Mouse (Mus musculus) limb, embryonic 15.5 days (tissue): ENCODE measurements around the gene Fam19a3. TPM values are rescaled to one million over a fixed set of nuclear protein-coding genes. Genes with fewer than 3 reads are reported as not detected.
"Not testable (repeated sequence)": the region's sequence is repeated elsewhere in the genome, so short reads cannot be mapped to it uniquely, and the experiment has no call there.

Source experiments
- ATAC-seq: fragments of 200-750 bp; cut with Nextera tagmentation; 2 replicates; pipeline ENCODE4 v1.8.0; 2017; ENCODE audit warnings: low read depth, moderate TSS enrichment; ENCODE audit not compliant: insufficient number of reproducible peaks, low FRiP score, low TSS enrichment
- H3K27ac ChIP-seq: fragments of 300-500 bp; sonication (generic); 2 replicates; pipeline ENCODE4 v1.5.1; 2015; ENCODE audit warnings: moderate library complexity, mild to moderate bottlenecking, inconsistent platforms
- H3K27me3 ChIP-seq: fragments of 300-500 bp; sonication (generic); 2 replicates; pipeline ENCODE4 v1.6.1; 2015; ENCODE audit warnings: inconsistent platforms
- H3K36me3 ChIP-seq: fragments of 300-500 bp; sonication (generic); 2 replicates; pipeline ENCODE4 v1.6.1; 2015; ENCODE audit warnings: inconsistent platforms
- H3K4me1 ChIP-seq: fragments of 300-500 bp; sonication (generic); 2 replicates; pipeline ENCODE4 v1.6.1; 2015; ENCODE audit warnings: inconsistent platforms
- H3K4me2 ChIP-seq: fragments of 300-500 bp; sonication (generic); 2 replicates; pipeline ENCODE4 v1.6.1; 2015; ENCODE audit warnings: mild to moderate bottlenecking, inconsistent platforms
- H3K4me3 ChIP-seq: fragments of 300-500 bp; sonication (generic); 2 replicates; pipeline ENCODE4 v1.5.1; 2015; ENCODE audit warnings: mild to moderate bottlenecking, inconsistent platforms
- H3K9ac ChIP-seq: fragments of 300-500 bp; sonication (generic); 2 replicates; pipeline ENCODE4 v1.6.1; 2015; ENCODE audit warnings: inconsistent platforms
- H3K9me3 ChIP-seq: fragments of 300-500 bp; sonication (generic); 2 replicates; pipeline ENCODE4 v1.6.1; 2016; ENCODE audit warnings: inconsistent platforms
- WGBS: fragments of 180-500 bp; shearing (Covaris S2); methylation state at CpG from one replicate; pipeline ENCODE4 v1.1.7; 2015; 5-methylcytosine and 5-hydroxymethylcytosine counted together
- polyA plus RNA-seq: library from polyadenylated mRNA; unstranded; fragments of >200 nt; fragmentation: Nextera tagmentation; extraction: Ambion mirVana; gene quantifications from 2 replicates; pipeline ENCODE4 v1.2.1, GENCODE M21; 2015

Gene Fam19a3
- polyA plus RNA-seq, 1 experiment from 2014 or later, result 0.20 TPM

- H3K9me3 ChIP-seq, H3K27me3 ChIP-seq, H3K9ac ChIP-seq, H3K36me3 ChIP-seq, H3K4me2 ChIP-seq, H3K27ac ChIP-seq, H3K4me1 ChIP-seq, H3K4me3 ChIP-seq, ATAC-seq: not testable (repeated sequence)
- 18% methylated on average over 24 of the region's 25 CpGs for WGBS
Observed at GRCm38 (mm10) chr3:104752845-104753244, 28.8 kb downstream of the Fam19a3 start.

- Histone ChIP-seq H3K9ac (no peak overlapping the region), H3K36me3 (no peaks in the 10 kb centered on the region), H3K9me3 (no peaks in the 10 kb centered on the region), H3K4me1 (no peaks in the 10 kb centered on the region), H3K4me3 (no peak overlapping the region), H3K4me2 (no peak overlapping the region), H3K27me3 (no peaks in the 10 kb centered on the region), H3K27ac (no peak overlapping the region)
- no peak for ATAC-seq
- 69% methylated on average over 1 of the region's 1 CpGs for WGBS
Observed at GRCm38 (mm10) chr3:104743864-104744263, 37.8 kb downstream of the Fam19a3 start.

- Histone ChIP-seq H3K27ac (no peak overlapping the region), H3K4me2 (no peak overlapping the region), H3K36me3 (no peaks in the 10 kb centered on the region), H3K4me3 (no peak overlapping the region), H3K4me1 (no peaks in the 10 kb centered on the region), H3K9me3 (no peaks in the 10 kb centered on the region), H3K9ac (no peak overlapping the region), H3K27me3 (no peaks in the 10 kb centered on the region)
- no peak for ATAC-seq
- WGBS, result 33% methylated on average over 1 of the region's 1 CpGs
Observed at GRCm38 (mm10) chr3:104743161-104743560, 38.5 kb downstream of the Fam19a3 start.

- 89% methylated on average over 3 of the region's 3 CpGs for WGBS
- Histone ChIP-seq H3K9me3 (no peaks in the 10 kb centered on the region), H3K4me1 (no peaks in the 10 kb centered on the region), H3K4me3 (no peak overlapping the region), H3K36me3 (no peaks in the 10 kb centered on the region), H3K4me2 (no peak overlapping the region), H3K9ac (no peak overlapping the region), H3K27me3 (no peaks in the 10 kb centered on the region), H3K27ac (no peak overlapping the region)
- no peak for ATAC-seq
Observed at GRCm38 (mm10) chr3:104741954-104742353, 39.7 kb downstream of the Fam19a3 start.

- ATAC-seq, result no peak
- Histone ChIP-seq H3K27ac (no peak overlapping the region), H3K36me3 (no peaks in the 10 kb centered on the region), H3K4me1 (no peaks in the 10 kb centered on the region), H3K4me3 (no peak overlapping the region), H3K9ac (no peak overlapping the region), H3K4me2 (no peak overlapping the region), H3K27me3 (no peaks in the 10 kb centered on the region), H3K9me3 (no peaks in the 10 kb centered on the region)
- WGBS, result 39% methylated on average over 7 of the region's 7 CpGs
Observed at GRCm38 (mm10) chr3:104734654-104735053, 47.0 kb downstream of the Fam19a3 start.

GRCm38 (mm10) chr3:104732907-104733306 is 48.7 kb downstream of the Fam19a3 start:
- no peak overlapping the region for H3K9ac ChIP-seq
- 28% methylated on average over 3 of the region's 3 CpGs for WGBS
- H3K4me1 ChIP-seq, result no peaks in the 10 kb centered on the region
- no peaks in the 10 kb centered on the region for H3K36me3 ChIP-seq
- H3K4me2 ChIP-seq, result no peak overlapping the region
- no peak overlapping the region for H3K27ac ChIP-seq
- H3K27me3 ChIP-seq, result no peaks in the 10 kb centered on the region
- no peak for ATAC-seq
- no peaks in the 10 kb centered on the region for H3K9me3 ChIP-seq
- no peak overlapping the region for H3K4me3 ChIP-seq

- Histone ChIP-seq H3K9me3 (no peaks in the 10 kb centered on the region), H3K4me2 (no peak overlapping the region), H3K27me3 (no peaks in the 10 kb centered on the region), H3K4me3 (no peak overlapping the region), H3K9ac (no peak overlapping the region), H3K27ac (no peak overlapping the region), H3K36me3 (no peaks in the 10 kb centered on the region), H3K4me1 (no peaks in the 10 kb centered on the region)
- 70% methylated on average over 6 of the region's 6 CpGs for WGBS
- ATAC-seq, result no peak
Observed at GRCm38 (mm10) chr3:104729270-104729839, 52.3 kb downstream of the Fam19a3 start.

Other genes with a start within 250 kb of the Fam19a3 start
- gene Slc16a1, start 143.2 kb downstream of the Fam19a3 start, polyA plus RNA-seq, result 43.7 and 45.6 TPM in 2 replicates
- 4.6 and 5.5 TPM in 2 replicates for gene Ppm1j, start 784 bp downstream of the Fam19a3 start, polyA plus RNA-seq
- 193 and 202 TPM in 2 replicates for gene Rhoc, start 6.5 kb upstream of the Fam19a3 start, polyA plus RNA-seq
- 48.7 and 50.7 TPM in 2 replicates for gene Mov10, start 36.7 kb upstream of the Fam19a3 start, polyA plus RNA-seq
- 40.7 and 45.0 TPM in 2 replicates for gene St7l, start 82.2 kb upstream of the Fam19a3 start, polyA plus RNA-seq
- 194 and 201 TPM in 2 replicates for gene Capza1, start 82.7 kb upstream of the Fam19a3 start, polyA plus RNA-seq
- 1.2 and 1.7 TPM in 2 replicates for gene Wnt2b, start 180.1 kb upstream of the Fam19a3 start, polyA plus RNA-seq